Mouse (Mus musculus) left cerebral cortex, postnatal 10 days (tissue): ENCODE results near the gene Poldip2. TPM values are rescaled to one million over a fixed set of nuclear protein-coding genes. Genes with fewer than 3 reads are reported as not detected.

ENCODE experiments used
- DNase-seq, 2 experiments: peaks; one replicate each; pipeline ENCODE4 v3.0.0; 2021 to 2022; ENCODE audit warnings: low spot score in 2 of 2, mixed read lengths in 1 of 2; ENCODE audit errors: extremely low spot score in 1 of 2
- intact Hi-C: fragments of 180-260 bp; cut with DNase I; formaldehyde crosslinking; loops from one replicate; pipeline ENCODE4 v1.15.1; 2025
- total RNA-seq, 2 experiments: library from RNA; stranded (reverse); gene quantifications; 2 replicates each; pipeline ENCODE4 v1.2.3; 2021

Poldip2 gene
- total RNA-seq, 2 experiments from 2014 or later, result 117 to 119 TPM

DNA sequence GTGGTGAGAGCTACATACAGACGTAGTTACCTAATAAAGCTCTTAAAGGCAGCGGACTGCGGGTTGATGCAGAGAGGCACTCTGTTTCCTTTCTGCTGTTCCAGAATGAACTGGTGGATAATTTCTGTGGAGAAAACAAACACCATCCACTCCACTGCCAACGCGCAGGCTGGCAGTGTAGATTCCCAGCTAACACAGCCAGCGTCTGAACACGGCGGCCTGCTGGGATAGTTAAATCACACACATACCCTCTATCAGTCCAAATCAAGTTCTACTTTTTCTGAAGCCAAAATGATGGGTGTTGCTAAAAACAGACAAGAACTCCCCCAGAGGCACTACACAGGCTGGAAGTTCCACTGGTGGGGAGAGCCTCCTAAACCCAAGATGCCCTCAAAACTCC lies 59.4 kb downstream of the Poldip2 start:
- intact Hi-C loops, result loop anchor here (10.0 kb wide), 1 partner anchor 123 kb away; the partner anchor contains the start of gene Nlk
- DNase-seq, result no peak

DNA sequence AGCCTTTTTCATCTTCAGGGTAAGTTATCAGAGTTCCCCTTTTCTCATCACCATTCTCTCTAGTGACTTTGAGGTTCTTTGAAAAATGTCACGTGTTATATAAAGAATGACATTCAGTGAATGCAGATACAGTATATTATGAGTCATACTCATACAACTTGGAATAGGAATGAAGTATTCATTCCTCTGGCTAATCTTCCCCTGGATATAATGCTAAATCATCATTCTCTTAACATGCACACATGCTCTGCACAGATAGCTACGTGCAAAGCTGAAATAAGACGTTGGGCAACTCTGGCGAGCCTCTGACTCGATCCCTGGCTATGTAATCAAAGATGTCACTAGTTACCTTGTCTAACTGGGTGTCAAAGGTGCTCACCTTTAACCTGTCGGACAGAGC lies 59.9 kb downstream of the Poldip2 start:
- intact Hi-C loops, result loop anchor here (10.0 kb wide), 1 partner anchor 123 kb away; the partner anchor contains the start of gene Nlk
- DNase-seq, result no peak

Other genes with a start within 250 kb of the Poldip2 start
- gene BC030499, start 221.4 kb upstream of the Poldip2 start, total RNA-seq, result 1 to 10 TPM; 1.6 TPM
- 1 to 10 TPM; 3.1 to 3.9 TPM for gene Spag5, start 210.7 kb upstream of the Poldip2 start, total RNA-seq
- 100 to 1,000 TPM; 291 to 324 TPM for gene Aldoc, start 189.2 kb upstream of the Poldip2 start, total RNA-seq
- 10 to 100 TPM; 72.3 to 76.6 TPM for gene Pigs, start 183.8 kb upstream of the Poldip2 start, total RNA-seq
- 10 to 100 TPM; 34.6 to 35.8 TPM for gene Unc119, start 168.7 kb upstream of the Poldip2 start, total RNA-seq
- gene Foxn1, start 125.6 kb upstream of the Poldip2 start, total RNA-seq, result not detected
- gene Slc13a2, start 90.0 kb upstream of the Poldip2 start, total RNA-seq, result not detected
- gene Slc46a1, start 46.5 kb upstream of the Poldip2 start, total RNA-seq, result 1 to 10 TPM; 8.7 to 9.6 TPM
- 10 to 100 TPM; 51.2 to 59.2 TPM for gene Sarm1, start 14.4 kb upstream of the Poldip2 start, total RNA-seq
- gene Vtn, start 13.1 kb upstream of the Poldip2 start, total RNA-seq, result 10 to 100 TPM; 74.5 to 75.4 TPM
- gene Sebox, start 8.7 kb upstream of the Poldip2 start, total RNA-seq, result 1 to 10 TPM in 1 of 2 experiments, under 1 TPM in 1; 0.61 to 1.1 TPM
- gene Tmem199, start within 50 bp of the Poldip2 start, total RNA-seq, result 10 to 100 TPM; 37.2 to 38.7 TPM
- 10 to 100 TPM; 49.3 to 51.2 TPM for gene Tnfaip1, start 24.1 kb downstream of the Poldip2 start, total RNA-seq
- 10 to 100 TPM; 70.5 to 76.7 TPM for gene Ift20, start 24.2 kb downstream of the Poldip2 start, total RNA-seq
- gene Tmem97, start 38.6 kb downstream of the Poldip2 start, total RNA-seq, result 10 to 100 TPM; 26.2 to 28.8 TPM
- 10 to 100 TPM; 59.1 to 59.4 TPM for gene Nlk, start 185.2 kb downstream of the Poldip2 start, total RNA-seq
- 10 to 100 TPM; 18.2 to 19.0 TPM for gene Ccnq, start 239.5 kb downstream of the Poldip2 start, total RNA-seq